Mouse (Mus musculus) CH12.LX (cell line): Measurements from ENCODE around the gene Mesp2.

ENCODE experiments used
- BHLHE40 ChIP-seq: IDR thresholded peaks from 2 replicates; pipeline ENCODE4 v1.6.1; 2011; ENCODE audit warnings: mild to moderate bottlenecking, low read depth, low read length, improper control_type of control experiment
- CHD2 ChIP-seq: IDR thresholded peaks from 2 replicates; pipeline ENCODE4 v1.6.1; 2011; ENCODE audit warnings: low read length, improper control_type of control experiment
- CTCF ChIP-seq, 2 experiments: IDR thresholded peaks in 1 of 2; conservative IDR thresholded peaks in 1 of 2; 2 replicates each; pipeline ENCODE4 v1.5.1; 2011 to 2012; ENCODE audit warnings: low read depth in 2 of 2, low read length in 2 of 2, improper control_type of control experiment in 1 of 2, inconsistent platforms in 1 of 2, mild to moderate bottlenecking in 1 of 2, moderate library complexity in 1 of 2
- E2F4 ChIP-seq: IDR thresholded peaks from 2 replicates; pipeline ENCODE4 v1.6.1; 2011; ENCODE audit warnings: low read depth, low read length, improper control_type of control experiment; ENCODE audit not compliant: insufficient replicate concordance
- EP300 ChIP-seq: IDR thresholded peaks from 2 replicates; pipeline ENCODE4 v1.6.1; 2011; ENCODE audit warnings: low read length, improper control_type of control experiment
- ETS1 ChIP-seq: conservative IDR thresholded peaks from 2 replicates; pipeline ENCODE4 v1.6.1; 2012; ENCODE audit warnings: low read depth, mild to moderate bottlenecking, inconsistent platforms, low read length, improper control_type of control experiment, moderate library complexity
- MAFK ChIP-seq: IDR thresholded peaks from 2 replicates; pipeline ENCODE4 v1.6.1; 2011; ENCODE audit warnings: low read length, improper control_type of control experiment; ENCODE audit not compliant: insufficient replicate concordance
- NRF1 ChIP-seq: IDR thresholded peaks from 2 replicates; pipeline ENCODE4 v1.6.1; 2014; ENCODE audit warnings: low read depth, mild to moderate bottlenecking, inconsistent platforms, low read length, improper control_type of control experiment, moderate library complexity
- POLR2A ChIP-seq: IDR thresholded peaks from 2 replicates; pipeline ENCODE4 v1.6.1; 2011; ENCODE audit warnings: low read depth, mild to moderate bottlenecking, improper control_type of control experiment, low read length
- POLR2AphosphoS2 ChIP-seq: IDR thresholded peaks from 2 replicates; pipeline ENCODE4 v1.6.1; 2011; ENCODE audit warnings: low read depth, low read length, improper control_type of control experiment
- TBP ChIP-seq: conservative IDR thresholded peaks from 2 replicates; pipeline ENCODE4 v1.6.1; 2011; ENCODE audit warnings: low read depth, low read length, improper control_type of control experiment
- ZC3H11A ChIP-seq: IDR thresholded peaks from 2 replicates; pipeline ENCODE4 v1.6.1; 2012; ENCODE audit warnings: low read depth, mild to moderate bottlenecking, inconsistent platforms, low read length, improper control_type of control experiment

DNA sequence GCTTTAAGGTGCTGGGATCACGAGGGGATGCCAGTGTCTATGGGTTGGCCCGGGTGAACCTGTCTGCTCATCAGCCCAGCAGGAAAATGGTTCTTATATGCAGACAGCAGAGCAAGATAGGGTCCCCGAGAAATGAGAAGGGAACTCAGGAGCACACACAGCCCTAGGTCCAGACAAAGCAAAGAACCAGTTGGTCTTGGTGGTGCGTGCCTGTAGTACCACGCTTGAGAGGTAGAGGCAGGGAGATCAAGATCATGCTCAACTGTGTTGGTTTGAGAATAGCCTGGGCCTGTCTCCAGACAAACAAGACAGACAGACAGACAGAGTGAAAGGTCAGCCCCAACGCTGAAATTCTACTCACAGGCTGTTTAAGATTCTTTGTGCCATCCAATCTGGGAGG lies 11.0 kb upstream of the Mesp2 start:
- TF ChIP-seq CTCF (conservative IDR thresholded peaks at IDR 0.05 in 1 of 2, IDR thresholded peaks at IDR 0.05 in 1 of 2; ENCODE audit: low read depth in 2 of 2, low read length in 2 of 2) (no peak), POLR2AphosphoS2 (no peak), E2F4 (no peak), TBP (no peak), BHLHE40 (no peak), ETS1 (no peak), POLR2A (no peak), CHD2 (no peak), ZC3H11A (no peak), NRF1 (no peak), EP300 (no peak), MAFK (no peak)
